Comparison of ENCODE assay signal across 20 mouse cellular contexts in the genomic region with DNA sequence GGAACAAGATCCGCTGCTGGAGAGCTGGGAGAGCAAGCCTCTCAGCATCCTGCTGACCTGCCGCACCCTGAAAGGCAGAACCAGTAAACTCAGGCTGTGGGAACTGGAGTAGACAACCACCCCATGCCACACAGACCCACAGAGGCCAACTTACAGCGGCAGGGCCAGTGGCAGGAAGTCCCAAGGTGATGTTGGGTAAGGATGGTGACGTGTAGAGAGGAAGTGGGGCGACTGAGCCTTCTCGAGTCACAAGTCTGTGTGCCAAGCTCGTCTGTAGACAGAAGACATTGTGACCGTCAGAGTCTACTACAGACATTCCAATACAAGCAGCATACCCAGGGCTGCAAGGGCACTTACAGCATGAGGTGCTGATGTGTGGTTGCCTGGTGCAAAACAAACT.
DNase-seq lines count a peak whose midpoint lies in the region; ATAC-seq and TF ChIP-seq lines count a peak whose summit lies in the region.
"Had no signal": no experiment of that assay in that cellular context is flagged by ENCODE, and none has a peak within 500 bp of the region (broad histone marks: within the 10 kb centered on the region; RNA-seq: fewer than 3 reads in every experiment).

No protein-coding gene starts in this region.

- no peak for TF ChIP-seq EP300 in lung, postnatal 0 days (IDR thresholded peaks at IDR 0.05)

- H3K4me3 ChIP-seq in gastrocnemius, adult 2 months = no peak overlapping the region
- no peak overlapping the region for H3K4me3 ChIP-seq in lung, postnatal 0 days (ENCODE audit: low read depth, low read length)
- H3K4me3 ChIP-seq: hindbrain, embryonic 10.5 days; limb, embryonic 10.5 days; midbrain, embryonic 10.5 days; neural tube, embryonic 13.5 days had no signal

- 70% methylated on average over 8 of the region's 8 CpGs for whole genome bisulfite sequencing in lung, postnatal 0 days

- no peaks in the 10 kb centered on the region for H3K4me1 ChIP-seq in lung, postnatal 0 days (ENCODE audit: insufficient read depth, low read depth, low read length)
- H3K4me1 ChIP-seq: hindbrain, embryonic 10.5 days; limb, embryonic 10.5 days; midbrain, embryonic 10.5 days; neural tube, embryonic 13.5 days had no signal

- no peak overlapping the region for H3K4me2 ChIP-seq in lung, postnatal 0 days (replicated peaks; ENCODE audit: low read depth, low read length)
- H3K4me2 ChIP-seq: heart, embryonic 11.5 days; neural tube, embryonic 13.5 days had no signal

- no peak for ATAC-seq in lung, postnatal 0 days
- peak; percentile 80 for ATAC-seq in monocyte, adult 5-6 weeks (replicated peaks; ENCODE audit: insufficient number of reproducible peaks, low FRiP score, low TSS enrichment, poor library complexity, severe bottlenecking)
- ATAC-seq: forebrain, embryonic 14.5 days had no signal

- no peak for DNase-seq in gastrocnemius, adult 2 months
- no peak for DNase-seq in gastrocnemius, postnatal 14 days
- peak; percentile 9 to 29 for DNase-seq in CD8-positive naive resting alpha-beta T cell, adult 2 months (ENCODE audit: low read depth in 2 of 2, low spot score in 2 of 2)
- peak; percentile 39 for DNase-seq in lung, postnatal 0 days (ENCODE audit: low spot score)
- no peak for DNase-seq in adrenal gland, postnatal 14 days
- no peak for DNase-seq in adrenal gland, postnatal 10 days
- no peak for DNase-seq in kidney, postnatal 14 days
- DNase-seq: adrenal gland, postnatal 36 days; gastrocnemius, postnatal 10 days; kidney, adult 11 months; kidney, postnatal 4 days; retina, postnatal 1 day had no signal

- no peaks in the 10 kb centered on the region for H3K9me3 ChIP-seq in lung, postnatal 0 days (ENCODE audit: low read length)
- H3K9me3 ChIP-seq: hindbrain, embryonic 10.5 days; limb, embryonic 10.5 days; midbrain, embryonic 10.5 days; neural tube, embryonic 13.5 days had no signal

- no peak overlapping the region for H3K9ac ChIP-seq in lung, postnatal 0 days (replicated peaks; ENCODE audit: low read depth)
- H3K9ac ChIP-seq: liver, embryonic 14.5 days; neural tube, embryonic 13.5 days had no signal

- H3K27me3 ChIP-seq in lung, postnatal 0 days (replicated peaks; ENCODE audit: insufficient read depth, low read length) = no peaks in the 10 kb centered on the region
- H3K27me3 ChIP-seq: neural tube, embryonic 13.5 days had no signal

- peak overlapping the region; percentile 74 for H3K27ac ChIP-seq in gastrocnemius, adult 2 months
- no peak overlapping the region for H3K27ac ChIP-seq in lung, postnatal 0 days (ENCODE audit: low read length)
- H3K27ac ChIP-seq: hindbrain, embryonic 10.5 days; limb, embryonic 10.5 days; liver, embryonic 14.5 days; midbrain, embryonic 10.5 days; neural tube, embryonic 13.5 days had no signal

- no peak for TF ChIP-seq CTCF in gastrocnemius, adult 2 months (IDR thresholded peaks at IDR 0.05)
- no peak for TF ChIP-seq CTCF in lung, postnatal 0 days (IDR thresholded peaks at IDR 0.05)

- intact Hi-C loops in gastrocnemius, adult 2 months (cut with DNase I) = no loop called here
- intact Hi-C loops in gastrocnemius, postnatal 14 days (cut with DNase I; ENCODE audit: low total_unique reads) = no loop called here

- H3K36me3 ChIP-seq in lung, postnatal 0 days (ENCODE audit: insufficient read depth, low read length) = peaks cover 12% of the 10 kb centered on the region; the same call in 1 of the 2 replicates

Comparison
In these comparisons a context has a peak if more than half of its experiments do, and no peak if none do; other contexts are left out.
1. DNase-seq: peak in CD8-positive naive resting alpha-beta T cell, adult 2 months (2 of 2) and lung, postnatal 0 days (single experiment); none in gastrocnemius, adult 2 months (single experiment), gastrocnemius, postnatal 14 days (single experiment), adrenal gland, postnatal 14 days (single experiment), adrenal gland, postnatal 10 days (single experiment) and kidney, postnatal 14 days (single experiment).